Mouse (Mus musculus): Measurements from ENCODE around the gene 4932438H23Rik.
"Not testable (repeated sequence)": the region's sequence is repeated elsewhere in the genome, so short reads cannot be mapped to it uniquely, and the experiment has no call there.

The 4932438H23Rik gene

GRCm38 (mm10) chr16:91097858-91098257 is 2.9 kb upstream of the 4932438H23Rik start:
- DNase-seq, result no peak

GRCm38 (mm10) chr16:91096984-91097506 is 2.1 kb upstream of the 4932438H23Rik start:
- no peak for DNase-seq

- DNase-seq, result no peak
Measured at GRCm38 (mm10) chr16:91096016-91096415, 1.1 kb upstream of the 4932438H23Rik start.

GRCm38 (mm10) chr16:91086642-91087306 is 8.1 kb downstream of the 4932438H23Rik start:
- DNase-seq, result no peak

- no peak for DNase-seq
Measured at GRCm38 (mm10) chr16:91085239-91085825, 9.6 kb downstream of the 4932438H23Rik start.

GRCm38 (mm10) chr16:91084307-91085238 is 10.3 kb downstream of the 4932438H23Rik start:
- DNase-seq, result no peak

GRCm38 (mm10) chr16:91083002-91083646 is 11.8 kb downstream of the 4932438H23Rik start:
- DNase-seq, result no peak

- peak; percentile 18 to 58 for DNase-seq
Measured at GRCm38 (mm10) chr16:91081508-91081907, 13.4 kb downstream of the 4932438H23Rik start.

GRCm38 (mm10) chr16:91076180-91076579 is 18.7 kb downstream of the 4932438H23Rik start:
- DNase-seq, result peak in 1 of 2 experiments; percentile 38

GRCm38 (mm10) chr16:91075423-91075822 is 19.5 kb downstream of the 4932438H23Rik start:
- not testable (repeated sequence) for DNase-seq

- DNase-seq, result peak; percentile 55 to 72
Measured at GRCm38 (mm10) chr16:91073163-91073892, 21.6 kb downstream of the 4932438H23Rik start.

- no peak for DNase-seq
Measured at GRCm38 (mm10) chr16:91072256-91072655, 22.7 kb downstream of the 4932438H23Rik start.

- DNase-seq, result no peak
Measured at GRCm38 (mm10) chr16:91068969-91069368, 26.0 kb downstream of the 4932438H23Rik start.

- no peak for DNase-seq
Measured at GRCm38 (mm10) chr16:91067122-91067521, 27.8 kb downstream of the 4932438H23Rik start.

GRCm38 (mm10) chr16:91064583-91065365 is 30.1 kb downstream of the 4932438H23Rik start:
- no peak for DNase-seq

GRCm38 (mm10) chr16:91063786-91064185 is 31.1 kb downstream of the 4932438H23Rik start:
- no peak for DNase-seq

GRCm38 (mm10) chr16:91061531-91062318 is 33.2 kb downstream of the 4932438H23Rik start:
- no peak for DNase-seq

- no peak for DNase-seq
Measured at GRCm38 (mm10) chr16:91057741-91058140, 37.2 kb downstream of the 4932438H23Rik start.

- DNase-seq, result no peak
Measured at GRCm38 (mm10) chr16:91057261-91057660, 37.7 kb downstream of the 4932438H23Rik start.
